Mouse (Mus musculus) midbrain, embryonic 11.5 days (tissue): Measurements from ENCODE around the gene Ube2h. TPM values are rescaled to one million over a fixed set of nuclear protein-coding genes. Genes with fewer than 3 reads are reported as not detected.

Experiments used
- ATAC-seq: fragments of 200-750 bp; cut with Nextera tagmentation; 2 replicates; pipeline ENCODE4 v1.8.0; 2017; ENCODE audit warnings: moderate TSS enrichment, moderate library complexity; ENCODE audit not compliant: low FRiP score
- DNase-seq: peaks from one replicate; pipeline ENCODE4 v3.0.0; 2015; ENCODE audit warnings: low spot score; ENCODE audit errors: missing footprints
- H3K27ac ChIP-seq: fragments of 300-500 bp; sonication (generic); 2 replicates; pipeline ENCODE4 v1.5.1; 2014; ENCODE audit warnings: low read depth, low read length
- H3K27me3 ChIP-seq: fragments of 300-500 bp; sonication (generic); 2 replicates; pipeline ENCODE4 v1.6.1; 2014; ENCODE audit warnings: mild to moderate bottlenecking, low read length, moderate library complexity, mixed read lengths; ENCODE audit not compliant: control insufficient read depth, insufficient read depth
- H3K36me3 ChIP-seq: fragments of 300-500 bp; sonication (generic); 2 replicates; pipeline ENCODE4 v1.6.1; 2014; ENCODE audit warnings: mild to moderate bottlenecking, low read length, moderate library complexity, mixed read lengths; ENCODE audit not compliant: control insufficient read depth, insufficient read depth
- H3K4me1 ChIP-seq: fragments of 300-500 bp; sonication (generic); 2 replicates; pipeline ENCODE4 v1.6.1; 2014; ENCODE audit warnings: low read length; ENCODE audit not compliant: control insufficient read depth, insufficient read depth
- H3K4me2 ChIP-seq: fragments of 300-500 bp; sonication (generic); 2 replicates; pipeline ENCODE4 v1.6.1; 2014; ENCODE audit warnings: mild to moderate bottlenecking, moderate library complexity
- H3K4me3 ChIP-seq: fragments of 300-500 bp; sonication (generic); 2 replicates; pipeline ENCODE4 v1.5.1; 2014; ENCODE audit warnings: low read depth, low read length
- H3K9ac ChIP-seq: fragments of 300-500 bp; sonication (generic); 2 replicates; pipeline ENCODE4 v1.6.1; 2014; ENCODE audit warnings: low read length
- H3K9me3 ChIP-seq: fragments of 300-500 bp; sonication (generic); 2 replicates; pipeline ENCODE4 v1.6.1; 2016; ENCODE audit warnings: low read length; ENCODE audit not compliant: control insufficient read depth
- WGBS: fragments of 180-500 bp; shearing (Covaris S2); extraction: QIAGEN DNeasy Blood & Tissue Kit; methylation state at CpG from one replicate; pipeline ENCODE4 v1.1.7; 2014; 5-methylcytosine and 5-hydroxymethylcytosine counted together
- polyA plus RNA-seq: library from polyadenylated mRNA; unstranded; fragments of >200 nt; fragmentation: Nextera tagmentation; extraction: Ambion mirVana; gene quantifications from 2 replicates; pipeline ENCODE4 v1.2.1, GENCODE M21; 2014

Ube2h gene
- polyA plus RNA-seq, 1 experiment from 2014 or later, result 52.3 TPM

DNA sequence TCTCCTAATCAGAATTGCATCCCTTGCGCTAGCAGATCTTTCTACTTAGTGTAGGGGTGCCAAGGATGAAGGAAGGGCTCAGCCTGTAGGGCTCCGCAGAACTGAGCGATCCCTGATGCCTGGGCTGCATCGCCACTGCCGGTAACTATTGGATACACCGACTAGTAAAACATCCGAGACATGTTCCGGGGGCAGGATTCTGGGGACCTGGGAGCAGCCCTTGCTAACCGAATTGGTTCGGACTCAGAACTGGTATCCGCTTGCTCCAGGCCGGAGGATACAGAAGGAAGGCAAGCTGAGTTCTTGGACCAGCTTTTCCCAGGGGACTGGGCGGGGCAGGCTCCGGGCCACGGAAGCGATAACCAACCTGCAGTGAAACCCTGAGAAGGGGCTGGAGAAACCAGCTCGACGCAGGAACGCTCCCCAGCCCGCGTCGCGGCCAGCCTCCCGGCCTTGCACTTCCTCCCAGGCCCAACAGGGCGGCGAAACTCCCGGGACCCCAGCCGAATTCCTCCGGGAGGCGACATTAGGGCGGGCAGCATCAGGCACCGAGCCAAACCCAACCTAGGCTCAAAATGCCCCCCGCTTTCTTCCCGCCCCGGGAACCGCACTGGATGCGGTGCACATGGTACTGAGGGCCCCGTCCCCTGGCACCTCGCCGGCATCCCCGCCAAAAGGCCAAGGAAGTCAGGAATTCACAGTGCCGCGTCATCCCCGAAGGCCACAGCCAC lies 131.4 kb downstream of the Ube2h start:
- DNase-seq, result peak; percentile 95
- under 1% methylated on average over 44 of the region's 44 CpGs for WGBS
- no peak overlapping the region for H3K27ac ChIP-seq
- H3K4me2 ChIP-seq, result peak overlapping the region; percentile 31; the same call in 1 of the 2 replicates
- H3K4me3 ChIP-seq, result peak overlapping the region; percentile 22
- no peaks in the 10 kb centered on the region for H3K36me3 ChIP-seq
- no peak for ATAC-seq
- H3K9ac ChIP-seq, result no peak overlapping the region
- H3K4me1 ChIP-seq, result peaks cover 29% of the 10 kb centered on the region
- no peaks in the 10 kb centered on the region for H3K9me3 ChIP-seq
- H3K27me3 ChIP-seq, result peaks cover 82% of the 10 kb centered on the region

DNA sequence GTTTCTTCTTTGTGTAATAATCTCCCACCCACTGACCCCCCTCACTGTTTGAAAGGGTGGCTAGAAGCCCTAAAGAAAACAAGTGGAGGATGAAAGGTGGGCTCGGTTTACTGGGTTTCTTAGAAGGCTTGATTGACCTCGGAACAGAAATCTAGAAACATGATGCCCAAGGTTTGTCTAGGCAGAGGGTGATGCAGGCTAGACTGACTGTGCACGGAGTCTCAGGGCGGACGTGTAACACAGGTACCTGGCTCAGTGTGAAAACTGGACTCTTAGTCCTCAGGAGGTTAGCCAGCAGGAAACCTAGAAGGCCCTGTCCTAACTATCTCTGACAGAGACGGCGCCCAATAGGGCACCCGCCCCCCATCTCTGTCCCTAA lies 131.9 kb downstream of the Ube2h start:
- Histone ChIP-seq H3K4me3 (no peak overlapping the region), H3K27me3 (peaks cover 78% of the 10 kb centered on the region), H3K36me3 (no peaks in the 10 kb centered on the region), H3K27ac (no peak overlapping the region), H3K4me1 (peaks cover 31% of the 10 kb centered on the region), H3K4me2 (no peak overlapping the region), H3K9ac (no peak overlapping the region), H3K9me3 (no peaks in the 10 kb centered on the region)
- ATAC-seq (no peak), DNase-seq (peak; percentile 95)
- 8% methylated on average over 8 of the region's 8 CpGs for WGBS

DNA sequence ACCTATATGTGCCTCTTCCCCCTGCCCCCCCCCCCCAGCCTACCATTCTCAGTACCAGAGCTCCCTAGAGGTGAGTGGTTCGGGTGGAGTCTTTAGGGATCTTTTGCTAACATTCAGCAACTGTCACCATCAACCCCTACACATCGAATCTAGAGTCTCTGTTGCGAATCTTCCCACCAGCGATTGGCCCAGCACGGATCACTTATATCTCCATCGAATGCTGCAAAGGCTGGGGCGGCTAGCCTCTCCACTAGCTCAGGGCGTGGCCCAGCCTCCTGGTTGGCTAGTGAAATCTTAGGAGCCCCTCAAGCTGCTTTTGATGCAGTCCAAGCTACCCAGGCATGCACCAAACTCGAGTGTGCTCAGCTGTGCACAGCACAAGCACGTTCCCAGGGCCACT lies 132.4 kb downstream of the Ube2h start:
- ATAC-seq (no peak), DNase-seq (peak; percentile 93)
- Histone ChIP-seq H3K27me3 (peaks cover 73% of the 10 kb centered on the region), H3K4me3 (no peak overlapping the region), H3K9me3 (no peaks in the 10 kb centered on the region), H3K4me2 (no peak overlapping the region), H3K4me1 (peaks cover 36% of the 10 kb centered on the region), H3K27ac (no peak overlapping the region), H3K36me3 (no peaks in the 10 kb centered on the region), H3K9ac (no peak overlapping the region)
- WGBS, result 21% methylated on average over 10 of the region's 10 CpGs

DNA sequence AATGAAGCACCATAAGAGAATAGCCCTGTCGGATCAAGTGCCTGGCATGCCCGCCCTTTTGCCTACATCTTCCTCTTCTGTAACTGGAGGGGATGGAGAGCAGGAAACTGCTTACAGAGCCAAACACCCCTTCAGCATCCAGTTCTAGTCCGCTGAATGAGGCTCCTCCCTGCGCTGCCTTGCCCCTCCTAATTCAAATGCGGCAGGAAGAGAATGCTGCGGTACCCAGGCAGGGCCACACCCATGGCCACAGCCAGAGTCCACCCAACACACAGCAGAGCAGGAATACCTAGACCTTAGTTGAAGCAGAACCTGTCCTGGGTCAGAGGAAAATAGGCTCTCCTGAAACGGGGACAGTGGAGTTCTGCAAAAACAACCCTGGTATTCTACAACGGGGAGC lies 133.1 kb downstream of the Ube2h start:
- Histone ChIP-seq H3K9me3 (no peaks in the 10 kb centered on the region), H3K9ac (no peak overlapping the region), H3K27ac (no peak overlapping the region), H3K27me3 (peaks cover 66% of the 10 kb centered on the region), H3K4me1 (peaks cover 37% of the 10 kb centered on the region), H3K4me3 (no peak overlapping the region), H3K36me3 (no peaks in the 10 kb centered on the region), H3K4me2 (no peak overlapping the region)
- WGBS, result 25% methylated on average over 8 of the region's 8 CpGs
- DNase-seq, result peak; percentile 90
- ATAC-seq, result no peak

DNA sequence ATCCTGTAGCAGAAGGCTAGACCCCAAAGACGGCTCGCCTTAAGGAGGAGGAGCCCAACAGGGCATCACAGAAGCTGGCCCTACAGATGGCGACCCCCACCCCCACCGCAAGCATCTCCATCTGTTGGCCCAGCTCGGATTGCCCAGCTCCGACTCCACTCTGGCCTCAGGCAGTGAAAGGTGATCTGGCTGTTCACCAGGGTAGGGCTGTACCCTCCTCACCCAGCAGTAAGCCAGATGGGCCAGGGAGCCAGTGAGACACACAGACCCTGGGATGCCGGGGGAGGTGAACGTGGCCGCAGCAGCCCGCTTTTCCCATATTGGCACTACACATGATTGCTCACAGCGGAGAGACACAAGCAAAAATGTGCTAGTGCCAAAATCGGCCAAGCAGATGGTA lies 135.2 kb downstream of the Ube2h start:
- no peak overlapping the region for H3K9ac ChIP-seq
- no peak overlapping the region for H3K27ac ChIP-seq
- WGBS, result 77% methylated on average over 12 of the region's 12 CpGs
- no peak overlapping the region for H3K4me2 ChIP-seq
- no peak for ATAC-seq
- no peak overlapping the region for H3K4me3 ChIP-seq
- peaks cover 45% of the 10 kb centered on the region for H3K27me3 ChIP-seq
- H3K9me3 ChIP-seq, result no peaks in the 10 kb centered on the region
- peaks cover 20% of the 10 kb centered on the region for H3K4me1 ChIP-seq
- no peaks in the 10 kb centered on the region for H3K36me3 ChIP-seq
- DNase-seq, result no peak

DNA sequence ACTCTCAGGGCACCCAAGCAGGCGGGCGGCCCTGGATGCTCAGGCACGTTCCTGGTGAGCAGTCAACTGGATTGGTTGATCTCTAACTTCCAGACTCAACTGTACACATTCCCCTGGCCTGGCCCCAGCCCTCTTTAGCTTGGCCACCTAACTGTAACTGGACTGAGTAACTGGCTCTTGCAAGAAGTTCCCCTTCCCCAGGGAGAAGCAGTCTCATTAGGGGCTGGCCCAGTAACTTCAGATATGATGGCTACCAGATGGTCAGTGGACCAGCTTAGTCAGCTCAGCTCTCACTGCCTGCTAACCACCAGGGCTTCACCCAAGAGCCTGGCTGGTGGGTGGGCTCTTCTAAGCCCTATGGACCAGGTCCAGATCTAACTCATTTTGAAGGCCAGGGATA lies 136.1 kb downstream of the Ube2h start:
- H3K27ac ChIP-seq, result no peak overlapping the region
- DNase-seq (no peak), ATAC-seq (no peak)
- H3K4me3 ChIP-seq, result no peak overlapping the region
- H3K27me3 ChIP-seq, result peaks cover 36% of the 10 kb centered on the region
- no peak overlapping the region for H3K4me2 ChIP-seq
- peaks cover 12% of the 10 kb centered on the region for H3K4me1 ChIP-seq
- WGBS, result 87% methylated on average over 3 of the region's 3 CpGs
- no peaks in the 10 kb centered on the region for H3K36me3 ChIP-seq
- H3K9me3 ChIP-seq, result no peaks in the 10 kb centered on the region
- H3K9ac ChIP-seq, result no peak overlapping the region

DNA sequence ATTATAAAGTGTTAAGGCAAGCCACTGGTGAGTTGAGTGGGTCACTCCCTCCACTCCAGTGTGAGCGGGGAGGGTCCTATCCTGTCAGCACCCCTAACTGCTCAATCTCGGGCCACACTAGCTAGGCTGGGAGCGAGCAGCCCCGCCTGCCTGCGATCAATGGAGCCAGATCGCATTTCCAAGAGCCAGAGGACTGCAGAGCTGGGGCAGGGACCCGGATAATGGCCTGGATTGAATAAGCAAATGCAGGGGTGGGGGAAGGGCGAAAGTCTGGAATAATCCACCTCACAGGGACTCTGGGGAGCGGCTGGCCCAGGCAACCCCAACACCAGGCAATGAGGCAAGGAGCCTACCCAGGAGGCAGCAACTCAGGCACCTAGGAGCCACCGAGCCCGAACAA lies 137.1 kb downstream of the Ube2h start:
- no peak for DNase-seq
- H3K4me3 ChIP-seq, result no peak overlapping the region
- H3K27ac ChIP-seq, result no peak overlapping the region
- peak; percentile 76 for ATAC-seq
- H3K4me2 ChIP-seq, result no peak overlapping the region
- whole genome bisulfite sequencing, result 13% methylated on average over 11 of the region's 11 CpGs
- no peak overlapping the region for H3K9ac ChIP-seq
- H3K36me3 ChIP-seq, result no peaks in the 10 kb centered on the region
- peaks cover 10% of the 10 kb centered on the region for H3K4me1 ChIP-seq
- H3K27me3 ChIP-seq, result peaks cover 25% of the 10 kb centered on the region
- H3K9me3 ChIP-seq, result no peaks in the 10 kb centered on the region

DNA sequence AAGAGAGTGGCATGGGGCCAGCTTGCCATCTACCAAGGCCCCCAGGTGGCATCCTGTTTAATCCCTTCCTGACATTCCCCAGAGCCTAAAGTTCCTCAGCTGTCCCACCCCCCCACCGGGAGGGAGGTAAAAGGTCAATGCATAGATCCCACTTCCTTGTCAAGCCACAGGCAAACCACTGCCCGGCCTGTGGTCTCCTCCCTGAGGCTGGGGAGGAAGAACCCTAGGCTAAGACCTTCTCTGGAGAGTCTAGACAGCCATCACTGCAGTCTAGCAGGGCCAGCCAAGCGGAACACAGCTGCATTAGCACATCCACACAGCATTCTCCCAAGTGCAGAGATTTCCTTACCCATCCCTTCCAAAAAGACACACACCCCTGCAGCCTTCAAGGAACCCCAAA lies 138.0 kb downstream of the Ube2h start:
- Histone ChIP-seq H3K4me1 (peaks cover 11% of the 10 kb centered on the region), H3K4me3 (no peak overlapping the region), H3K4me2 (no peak overlapping the region), H3K9me3 (no peaks in the 10 kb centered on the region), H3K27me3 (peaks cover 17% of the 10 kb centered on the region), H3K9ac (no peak overlapping the region), H3K27ac (no peak overlapping the region), H3K36me3 (no peaks in the 10 kb centered on the region)
- ATAC-seq (no peak), DNase-seq (no peak)
- 37% methylated on average over 3 of the region's 3 CpGs for WGBS

DNA sequence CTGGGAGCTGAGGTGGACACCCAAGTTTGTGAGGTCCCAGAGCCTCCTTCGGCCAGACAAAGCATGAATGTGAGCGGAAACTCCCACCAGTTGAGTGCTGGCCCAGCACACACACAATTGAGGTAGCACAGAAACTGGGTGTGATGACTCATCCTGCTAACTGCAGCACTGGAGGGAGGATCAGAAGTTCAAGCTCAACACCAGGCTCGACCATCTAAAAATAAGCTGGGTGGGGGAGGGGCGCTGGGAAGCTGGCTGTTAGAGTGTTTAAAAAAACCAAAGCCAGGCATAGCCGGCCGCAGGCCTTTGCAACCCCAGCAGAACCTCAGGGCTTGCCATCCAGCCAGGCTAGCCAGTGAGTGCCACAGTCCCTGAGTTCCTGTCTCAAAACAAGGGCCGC lies 142.2 kb downstream of the Ube2h start:
- H3K4me1 ChIP-seq, result peaks cover 5% of the 10 kb centered on the region
- no peak overlapping the region for H3K4me3 ChIP-seq
- no peak overlapping the region for H3K27ac ChIP-seq
- no peaks in the 10 kb centered on the region for H3K36me3 ChIP-seq
- H3K4me2 ChIP-seq, result no peak overlapping the region
- no peak overlapping the region for H3K9ac ChIP-seq
- DNase-seq (no peak), ATAC-seq (no peak)
- no peaks in the 10 kb centered on the region for H3K9me3 ChIP-seq
- 55% methylated on average over 7 of the region's 7 CpGs for WGBS
- no peaks in the 10 kb centered on the region for H3K27me3 ChIP-seq
